Mouse (Mus musculus): ENCODE measurements around the gene Ddx27.

Gene Ddx27

GRCm38 (mm10) chr2:167062965-167063880 lies 48.2 kb downstream of the Ddx27 start, which contains the start of gene Znfx1:
Gene Znfx1, minus strand, starts transcription at chr2:167063015.
- peak; percentile 95 to 97 for DNase-seq (ENCODE audit: low spot score in 2 of 2)

GRCm38 (mm10) chr2:167063906-167064496 lies 49.0 kb downstream of the Ddx27 start:
- DNase-seq (ENCODE audit: low spot score in 2 of 2) = no peak

DNA sequence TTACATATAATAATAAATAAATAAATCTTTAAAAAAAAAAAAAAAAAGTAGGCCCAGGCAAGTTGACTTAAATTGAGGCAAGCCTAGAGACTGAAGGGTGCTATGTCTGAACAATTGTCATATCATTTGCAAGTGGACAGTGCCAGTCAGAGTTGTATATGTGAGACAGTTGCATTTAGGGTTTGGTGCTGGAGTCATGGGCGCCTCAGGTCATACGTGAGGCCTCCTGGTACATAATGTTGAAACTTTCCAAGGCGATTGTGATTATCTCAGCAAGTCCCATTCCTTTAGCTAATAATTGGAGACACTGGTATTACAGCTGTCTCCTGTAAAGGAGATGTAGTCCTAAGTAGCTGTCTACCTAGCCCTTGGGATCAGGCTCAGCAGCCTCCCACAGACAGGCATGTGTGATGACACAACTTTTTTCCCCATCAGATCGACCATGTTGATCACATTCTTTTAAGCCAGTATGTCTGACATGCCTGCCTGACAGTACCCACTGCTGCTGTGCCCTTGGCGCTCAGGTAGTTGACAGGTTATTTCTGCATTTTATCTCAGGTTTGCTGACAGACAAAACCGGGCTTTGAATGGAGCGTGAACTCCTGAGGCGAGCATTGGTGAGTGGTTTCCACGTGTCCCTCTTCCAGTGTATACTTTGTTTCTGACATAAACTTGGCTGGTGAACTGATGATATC lies 49.8 kb downstream of the Ddx27 start:
- no peak for DNase-seq (ENCODE audit: low spot score in 2 of 2)

GRCm38 (mm10) chr2:167066031-167066430 lies 51.0 kb downstream of the Ddx27 start:
- DNase-seq (ENCODE audit: low spot score in 2 of 2) = no peak

DNA sequence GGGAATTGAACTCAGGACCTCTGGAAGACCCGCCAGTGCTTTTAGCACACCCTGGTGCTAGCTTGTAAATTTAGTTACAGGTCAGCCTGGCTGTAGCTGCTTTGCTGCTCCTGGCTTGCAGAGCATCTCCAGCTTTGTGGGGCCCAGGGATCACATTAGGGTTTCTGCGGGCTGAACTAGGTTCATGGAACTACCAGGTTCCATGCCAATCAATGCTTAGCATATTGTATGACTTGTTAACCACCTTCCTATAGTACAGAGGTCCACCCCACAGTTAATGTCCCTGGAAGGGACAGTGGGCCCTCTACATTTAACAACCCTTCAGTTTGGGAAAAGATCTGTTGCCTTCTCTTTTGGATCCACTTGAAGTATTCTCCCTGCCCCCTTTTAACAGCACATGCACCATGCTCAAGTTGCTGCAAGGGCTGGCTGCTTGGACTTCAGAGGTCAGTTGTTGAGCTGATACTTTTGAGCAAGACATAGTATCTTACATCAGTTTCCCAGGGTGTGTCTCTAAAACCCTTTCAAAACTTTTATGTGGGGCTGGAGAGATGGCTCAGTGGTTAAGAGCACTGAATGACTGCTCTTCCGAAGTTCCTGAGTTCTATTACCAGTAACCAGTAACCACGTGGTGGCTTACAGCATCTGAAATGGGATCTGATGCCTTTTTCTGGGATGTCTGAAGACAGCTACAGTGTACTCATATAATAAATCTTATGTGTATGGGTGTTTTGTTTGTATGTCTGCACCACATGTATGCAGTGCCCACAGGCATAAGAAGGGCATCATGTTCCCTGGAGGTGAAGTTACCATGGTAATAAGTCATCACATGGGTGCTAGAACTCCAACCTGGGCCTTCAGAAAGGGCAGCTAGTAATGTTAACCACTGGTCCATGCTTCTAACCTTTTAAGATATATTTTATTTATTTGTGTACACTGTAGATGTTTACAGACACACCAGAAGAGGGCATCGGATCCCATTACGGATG lies 51.8 kb downstream of the Ddx27 start:
- DNase-seq (ENCODE audit: low spot score in 2 of 2) = no peak

- DNase-seq (ENCODE audit: low spot score in 2 of 2) = no peak
Measured at GRCm38 (mm10) chr2:167067575-167067974, 52.6 kb downstream of the Ddx27 start.

GRCm38 (mm10) chr2:167070341-167070740 lies 55.3 kb downstream of the Ddx27 start:
- no peak for DNase-seq (ENCODE audit: low spot score in 2 of 2)

DNA sequence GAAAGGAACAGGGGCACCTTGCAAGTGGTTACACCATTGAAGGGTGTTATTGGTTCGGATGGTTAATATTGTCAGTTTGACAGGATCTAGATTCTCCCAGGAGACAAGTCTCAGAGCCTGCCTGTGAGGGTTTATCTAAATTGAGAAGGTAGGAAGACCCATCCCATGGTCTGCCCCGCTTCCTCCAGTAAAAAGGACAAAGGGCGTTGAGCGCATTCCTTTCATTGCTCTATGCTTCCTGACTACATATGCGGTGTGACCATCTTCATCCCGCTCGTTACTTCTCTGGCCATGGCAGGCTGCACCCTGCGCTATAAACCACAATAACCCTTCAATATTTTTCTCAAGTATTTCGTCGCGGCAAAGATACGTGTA lies 56.3 kb downstream of the Ddx27 start:
- DNase-seq (ENCODE audit: low spot score in 2 of 2) = no peak

DNA sequence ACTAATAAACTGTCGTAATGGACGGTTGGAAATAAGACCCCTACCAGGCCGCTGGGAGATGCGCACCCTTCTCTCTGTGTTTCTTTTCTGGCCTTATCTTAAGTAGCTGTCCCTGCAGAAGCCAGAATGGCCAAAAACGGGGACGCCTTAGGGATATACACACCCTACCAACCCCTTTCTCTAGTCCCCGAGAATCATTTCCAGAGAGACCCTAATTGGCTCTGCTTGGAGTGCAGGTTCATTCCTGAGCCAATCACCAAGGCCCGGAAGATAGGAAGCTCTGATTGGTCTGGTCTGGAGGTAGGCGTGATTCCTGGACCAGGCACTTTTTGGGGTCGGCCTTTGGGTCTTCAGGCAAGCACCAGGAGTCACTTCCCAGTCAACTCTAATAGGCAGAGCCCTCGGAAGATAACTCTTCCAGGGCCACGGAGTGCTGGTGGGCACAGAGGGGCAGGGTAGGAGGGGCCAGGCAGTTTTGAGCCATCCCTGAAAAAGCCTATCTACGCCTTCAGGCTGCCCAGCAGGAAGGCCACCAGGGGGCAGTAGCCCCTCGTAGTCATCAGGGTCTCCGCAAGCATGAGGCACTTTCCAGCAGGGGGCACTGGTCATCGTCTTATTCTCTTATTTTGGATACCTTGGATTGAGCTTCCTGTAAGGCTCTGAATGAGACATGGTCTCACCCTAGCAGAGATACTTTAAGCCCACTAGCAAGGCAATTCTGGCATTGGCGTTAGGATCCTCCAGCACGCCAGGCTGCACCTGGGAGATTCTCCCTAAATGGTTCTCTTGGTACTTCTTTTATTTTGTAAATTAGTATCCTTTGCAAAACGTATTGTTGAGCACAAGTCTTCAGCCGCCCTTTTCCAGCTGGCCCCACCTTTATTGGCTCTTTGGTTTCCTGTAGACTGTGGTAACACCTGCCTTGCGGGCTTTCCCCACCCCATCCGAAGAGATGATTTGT lies 56.9 kb downstream of the Ddx27 start:
- DNase-seq (ENCODE audit: low spot score in 2 of 2) = peak; percentile 92 to 94

DNA sequence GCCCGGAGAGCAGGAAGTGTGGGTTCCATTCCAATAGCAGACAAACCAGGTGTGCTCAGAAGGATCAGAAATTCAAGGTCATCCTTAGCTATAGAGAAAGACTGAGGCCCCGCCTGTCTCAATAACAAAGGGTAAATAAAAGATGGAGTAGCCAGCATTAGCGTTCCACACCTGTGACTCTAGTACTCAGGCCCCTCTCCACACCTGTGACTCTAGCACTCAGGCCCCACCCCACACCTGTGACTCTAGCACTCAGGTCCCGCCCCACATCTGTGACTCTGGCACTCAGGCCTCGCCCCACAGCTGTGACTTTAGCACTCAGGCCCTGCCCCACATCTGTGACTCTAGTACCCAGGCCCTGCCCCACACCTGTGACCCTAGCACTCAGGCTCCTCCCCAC lies 59.6 kb downstream of the Ddx27 start:
- no peak for DNase-seq (ENCODE audit: low spot score in 2 of 2)

DNA sequence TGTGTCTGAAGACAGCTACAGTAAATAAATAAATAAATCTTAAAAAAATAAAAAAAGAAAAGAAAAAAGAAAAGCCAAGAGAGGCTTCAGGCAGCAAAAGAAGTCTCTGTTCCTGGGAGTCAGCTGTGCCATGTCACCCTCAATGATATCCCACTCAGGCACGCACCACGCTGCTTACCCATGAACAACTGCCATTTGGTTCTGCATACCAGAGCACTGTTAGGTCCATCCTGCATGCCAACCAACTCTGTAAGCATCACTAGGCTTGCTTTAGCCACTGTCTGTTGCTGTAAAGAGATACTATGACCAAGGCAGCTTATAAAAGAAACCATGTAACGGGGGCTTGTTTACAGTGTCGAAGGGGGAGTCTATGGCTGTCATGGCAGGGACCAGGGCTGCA lies 61.4 kb downstream of the Ddx27 start:
- DNase-seq (ENCODE audit: low spot score in 2 of 2) = no peak

- no peak for DNase-seq (ENCODE audit: low spot score in 2 of 2)
Measured at GRCm38 (mm10) chr2:167076759-167077158, 61.8 kb downstream of the Ddx27 start.

DNA sequence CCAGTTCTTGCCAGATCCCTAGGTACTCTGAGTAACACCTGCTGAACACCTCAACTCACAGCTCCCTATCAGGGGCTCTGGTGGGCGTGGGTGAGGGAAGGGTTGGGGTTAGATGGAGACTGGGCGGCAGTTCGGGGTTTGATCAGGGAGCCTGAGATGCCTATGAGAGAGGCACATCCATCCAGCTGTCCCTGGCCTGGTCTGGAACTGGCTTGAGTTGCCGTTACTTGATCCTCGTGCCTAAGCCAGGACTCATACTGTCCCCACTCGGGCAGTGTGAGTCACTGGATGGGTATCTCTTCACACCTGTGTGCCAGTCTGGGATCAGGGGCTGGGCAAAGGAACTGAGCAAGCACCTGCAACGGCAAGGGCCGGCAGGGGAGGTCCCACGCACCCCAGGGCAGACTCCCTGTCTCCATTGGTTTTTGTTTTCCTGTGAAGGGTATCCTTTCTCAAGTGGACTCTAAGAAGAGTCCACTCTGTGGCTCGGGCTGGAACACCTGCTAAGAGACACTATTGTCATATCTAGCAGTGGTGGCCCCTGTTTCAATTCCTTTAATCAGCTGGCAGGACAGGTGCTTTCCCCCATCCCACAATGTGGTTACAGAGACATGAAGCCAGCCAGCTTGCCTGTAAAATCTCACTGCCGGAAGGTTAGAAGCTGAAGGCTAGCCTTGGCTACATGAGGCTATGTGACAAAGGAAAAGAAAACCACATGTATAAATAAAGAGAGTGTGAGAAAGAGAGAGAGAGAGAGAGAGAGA lies 62.4 kb downstream of the Ddx27 start:
- no peak for DNase-seq (ENCODE audit: low spot score in 2 of 2)

GRCm38 (mm10) chr2:167078486-167078885 lies 63.5 kb downstream of the Ddx27 start:
- no peak for DNase-seq (ENCODE audit: low spot score in 2 of 2)

DNA sequence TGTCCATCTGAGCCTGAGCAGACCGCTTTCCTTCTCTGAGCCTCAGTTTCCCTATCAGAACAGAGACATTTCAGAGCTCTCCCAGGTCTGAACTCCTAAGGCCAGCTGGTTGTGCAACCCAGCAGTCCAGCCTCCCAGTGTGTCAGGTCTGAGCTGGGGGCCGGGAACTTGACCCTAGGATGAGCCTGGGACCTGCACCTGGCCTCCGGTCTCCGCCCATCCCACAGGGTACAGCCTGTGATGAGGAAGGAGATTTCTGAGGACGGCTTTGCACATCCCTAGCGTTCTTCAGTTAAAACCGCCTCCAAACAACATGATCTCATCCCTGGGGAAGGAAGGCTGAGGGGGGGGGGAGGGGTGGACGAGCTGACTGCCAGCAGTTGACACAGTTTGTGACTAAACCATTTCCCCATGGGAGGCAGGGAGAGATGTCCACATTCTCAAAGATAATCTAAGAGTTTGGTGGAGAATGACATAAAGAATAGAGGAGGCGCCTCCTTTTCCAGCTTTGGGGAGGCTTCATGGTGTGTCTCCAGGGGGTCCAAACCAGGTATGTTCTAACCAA lies 64.0 kb downstream of the Ddx27 start:
- peak in 1 of 2 experiments; percentile 32 for DNase-seq (ENCODE audit: low spot score in 2 of 2)

DNA sequence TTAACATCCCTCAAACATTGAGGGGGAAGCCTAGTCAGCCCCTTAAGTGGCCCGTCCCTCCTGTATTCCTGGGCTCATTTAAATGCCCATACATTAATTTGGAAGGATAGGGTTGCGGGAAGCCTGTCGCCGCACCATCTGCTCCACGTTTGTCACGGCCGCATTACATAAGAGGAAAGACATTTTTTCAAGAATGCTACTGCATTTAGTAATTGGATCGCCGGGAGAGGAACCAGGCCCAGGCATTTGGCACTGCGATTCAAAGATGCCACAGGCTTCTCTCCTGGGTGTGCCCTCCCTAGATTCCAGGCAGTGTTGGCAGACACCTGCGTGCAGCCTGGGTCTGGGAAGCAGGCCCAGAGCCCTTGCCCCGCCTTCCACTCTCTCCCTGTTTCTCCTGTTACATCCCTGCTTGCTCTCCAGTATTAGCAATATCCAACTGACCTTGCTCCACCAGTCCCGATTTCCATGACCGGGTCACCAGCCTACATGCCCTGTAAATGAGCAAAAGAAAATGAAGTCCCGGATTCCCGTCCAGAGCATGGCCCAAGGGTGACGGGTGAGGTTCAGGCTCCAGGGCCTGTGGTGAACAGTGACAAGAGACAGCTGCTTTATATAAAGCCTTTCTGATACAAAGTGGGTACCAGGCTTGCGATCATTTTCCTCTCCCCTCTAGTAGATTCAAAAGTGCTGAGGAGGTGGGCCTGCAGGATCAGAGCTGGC lies 64.7 kb downstream of the Ddx27 start:
- peak; percentile 69 to 71 for DNase-seq (ENCODE audit: low spot score in 2 of 2)

GRCm38 (mm10) chr2:167080387-167080786 lies 65.4 kb downstream of the Ddx27 start:
- DNase-seq (ENCODE audit: low spot score in 2 of 2) = no peak

GRCm38 (mm10) chr2:167081135-167081534 lies 66.1 kb downstream of the Ddx27 start:
- DNase-seq (ENCODE audit: low spot score in 2 of 2) = no peak
